Mouse (Mus musculus): ENCODE data around the gene Scp2.

DNA sequence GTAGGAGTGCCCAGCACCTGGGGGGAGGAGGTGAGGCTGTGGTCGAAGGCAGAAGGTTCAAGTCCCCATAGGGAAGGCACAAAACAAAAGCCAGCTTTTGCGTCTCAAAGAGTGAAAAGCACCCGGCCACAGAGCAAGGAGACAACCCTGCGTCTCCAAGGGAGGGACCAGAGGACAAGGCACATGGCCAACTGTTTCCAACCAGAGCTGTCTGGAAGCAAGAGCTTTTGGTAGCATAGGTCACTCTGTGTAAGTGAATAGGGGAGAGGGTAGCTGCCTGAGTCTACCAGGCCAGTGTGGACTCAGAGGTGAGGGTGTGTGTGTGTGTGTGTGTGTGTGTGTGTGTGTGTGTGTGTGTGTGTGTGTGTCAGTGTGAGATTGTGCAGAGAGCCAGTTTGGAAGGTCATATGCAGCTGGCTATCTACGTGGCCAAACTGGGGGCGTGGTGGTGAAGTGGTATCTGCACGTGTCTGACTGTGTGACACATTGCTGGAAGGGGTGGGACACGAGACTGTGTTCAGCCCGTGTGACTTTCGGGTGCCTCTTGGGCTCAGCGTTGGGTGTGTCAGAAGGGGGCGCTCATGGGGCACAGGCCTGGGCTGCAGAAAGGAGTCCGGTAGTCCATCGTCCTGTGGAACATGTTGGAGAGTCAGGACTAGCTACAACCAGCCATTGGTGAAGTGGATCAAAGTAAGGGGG is 129.6 kb downstream of the Scp2 start:
- TF ChIP-seq CTCF (IDR thresholded peaks at IDR 0.05; ENCODE audit: low read depth, low read length) (peak; percentile 75), POLR2A (IDR thresholded peaks at IDR 0.05; ENCODE audit: extremely low read depth, insufficient read depth, low read length) (no peak)
